Mouse (Mus musculus) embryonic facial prominence, embryonic 12.5 days (tissue): ENCODE data around the gene Akap5. TPM values are rescaled to one million over a fixed set of nuclear protein-coding genes. Genes with fewer than 3 reads are reported as not detected.

Source experiments
- ATAC-seq: fragments of 200-750 bp; cut with Nextera tagmentation; 2 replicates; pipeline ENCODE4 v1.8.0; 2017; ENCODE audit not compliant: insufficient number of reproducible peaks, insufficient read depth, low FRiP score, low TSS enrichment
- H3K27ac ChIP-seq: fragments of 300-500 bp; sonication (generic); 2 replicates; pipeline ENCODE4 v1.5.1; 2016; ENCODE audit warnings: mild to moderate bottlenecking
- H3K27me3 ChIP-seq: fragments of 300-500 bp; sonication (generic); 2 replicates; pipeline ENCODE4 v1.6.1; 2016; ENCODE audit warnings: mild to moderate bottlenecking, moderate library complexity
- H3K36me3 ChIP-seq: fragments of 300-500 bp; sonication (generic); 2 replicates; pipeline ENCODE4 v1.6.1; 2016; ENCODE audit warnings: mild to moderate bottlenecking
- H3K4me1 ChIP-seq: fragments of 300-500 bp; sonication (generic); 2 replicates; pipeline ENCODE4 v1.6.1; 2016
- H3K4me2 ChIP-seq: fragments of 300-500 bp; sonication (generic); replicated peaks from 2 replicates; pipeline ENCODE4 v1.6.1; 2016; ENCODE audit warnings: mild to moderate bottlenecking, moderate library complexity
- H3K4me3 ChIP-seq: fragments of 300-500 bp; sonication (generic); 2 replicates; pipeline ENCODE4 v1.5.1; 2016; ENCODE audit warnings: mild to moderate bottlenecking
- H3K9ac ChIP-seq: fragments of 300-500 bp; sonication (generic); 2 replicates; pipeline ENCODE4 v1.6.1; 2016; ENCODE audit warnings: mild to moderate bottlenecking, moderate library complexity
- H3K9me3 ChIP-seq: fragments of 300-500 bp; sonication (generic); 2 replicates; pipeline ENCODE4 v1.6.1; 2016; ENCODE audit warnings: mild to moderate bottlenecking, moderate library complexity
- WGBS: fragments of 180-500 bp; shearing (Covaris S2); methylation state at CpG from one replicate; pipeline ENCODE4 v1.1.7; 2016; 5-methylcytosine and 5-hydroxymethylcytosine counted together
- polyA plus RNA-seq: library from polyadenylated mRNA; unstranded; fragments of >200 nt; fragmentation: Nextera tagmentation; extraction: Ambion mirVana; gene quantifications from 2 replicates; pipeline ENCODE4 v1.2.1, GENCODE M21; 2016

Gene Akap5
- polyA plus RNA-seq, 1 experiment from 2014 or later: 2.3 TPM

GRCm38 (mm10) chr12:76311951-76312350 is 12.7 kb upstream of the Akap5 start:
- H3K27ac ChIP-seq: no peak overlapping the region
- H3K4me3 ChIP-seq: no peak overlapping the region
- H3K36me3 ChIP-seq: peaks cover 38% of the 10 kb centered on the region
- peaks cover 12% of the 10 kb centered on the region; the same call in 1 of the 2 replicates for H3K4me1 ChIP-seq
- H3K9me3 ChIP-seq: no peaks in the 10 kb centered on the region
- H3K27me3 ChIP-seq: no peaks in the 10 kb centered on the region
- no peak overlapping the region for H3K9ac ChIP-seq
- WGBS: 89% methylated on average over 8 of the region's 8 CpGs
- ATAC-seq: no peak
- no peak overlapping the region for H3K4me2 ChIP-seq

- WGBS: 68% methylated on average over 9 of the region's 9 CpGs
Observed at GRCm38 (mm10) chr12:76318282-76319212, 6.1 kb upstream of the Akap5 start.

GRCm38 (mm10) chr12:76326437-76327220 is 1.9 kb downstream of the Akap5 start:
- Histone ChIP-seq H3K27ac (no peak overlapping the region), H3K4me1 (no peaks in the 10 kb centered on the region), H3K4me3 (no peak overlapping the region), H3K9ac (no peak overlapping the region), H3K36me3 (0 out of 2 replicates have a peak, but pooled peaks cover 4% of the 10 kb centered on the region), H3K4me2 (no peak overlapping the region), H3K27me3 (0 out of 2 replicates have a peak, but pooled peaks cover 6% of the 10 kb centered on the region), H3K9me3 (no peaks in the 10 kb centered on the region)
- no peak for ATAC-seq
- 87% methylated on average over 23 of the region's 23 CpGs for WGBS

More at GRCm38 (mm10) chr12:76318282-76319212, 6.1 kb upstream of the Akap5 start:
- Histone ChIP-seq H3K9me3 (no peaks in the 10 kb centered on the region), H3K9ac (no peak overlapping the region), H3K36me3 (peaks cover 38% of the 10 kb centered on the region), H3K4me2 (no peak overlapping the region), H3K27me3 (no peaks in the 10 kb centered on the region), H3K4me1 (no peaks in the 10 kb centered on the region), H3K4me3 (no peak overlapping the region), H3K27ac (no peak overlapping the region)
- ATAC-seq: no peak

GRCm38 (mm10) chr12:76328567-76329354 is 4.1 kb downstream of the Akap5 start:
- no peak overlapping the region for H3K4me3 ChIP-seq
- H3K9ac ChIP-seq: no peak overlapping the region
- 0 out of 2 replicates have a peak, but pooled peaks cover 4% of the 10 kb centered on the region for H3K36me3 ChIP-seq
- 86% methylated on average over 6 of the region's 6 CpGs for WGBS
- 0 out of 2 replicates have a peak, but pooled peaks cover 6% of the 10 kb centered on the region for H3K27me3 ChIP-seq
- H3K27ac ChIP-seq: no peak overlapping the region
- no peaks in the 10 kb centered on the region for H3K9me3 ChIP-seq
- no peak overlapping the region for H3K4me2 ChIP-seq
- no peak for ATAC-seq
- H3K4me1 ChIP-seq: no peaks in the 10 kb centered on the region

- no peak for ATAC-seq
- WGBS: 93% methylated on average over 5 of the region's 5 CpGs
- Histone ChIP-seq H3K36me3 (0 out of 2 replicates have a peak, but pooled peaks cover 4% of the 10 kb centered on the region), H3K9ac (no peak overlapping the region), H3K9me3 (no peaks in the 10 kb centered on the region), H3K27ac (no peak overlapping the region), H3K27me3 (no peaks in the 10 kb centered on the region), H3K4me1 (no peaks in the 10 kb centered on the region), H3K4me2 (no peak overlapping the region), H3K4me3 (no peak overlapping the region)
Observed at GRCm38 (mm10) chr12:76333688-76334087, 9.0 kb downstream of the Akap5 start.

- Histone ChIP-seq H3K27ac (no peak overlapping the region), H3K9ac (no peak overlapping the region), H3K27me3 (no peaks in the 10 kb centered on the region), H3K4me2 (no peak overlapping the region), H3K36me3 (0 out of 2 replicates have a peak, but pooled peaks cover 4% of the 10 kb centered on the region), H3K4me1 (no peaks in the 10 kb centered on the region), H3K4me3 (no peak overlapping the region), H3K9me3 (no peaks in the 10 kb centered on the region)
- WGBS: 78% methylated on average over 5 of the region's 5 CpGs
- ATAC-seq: no peak
Observed at GRCm38 (mm10) chr12:76335641-76336040, 10.9 kb downstream of the Akap5 start.

GRCm38 (mm10) chr12:76336111-76336965 is 11.6 kb downstream of the Akap5 start:
- ATAC-seq: no peak

GRCm38 (mm10) chr12:76341080-76341479 is 16.4 kb downstream of the Akap5 start:
- 7% methylated on average over 4 of the region's 4 CpGs for WGBS
- ATAC-seq: no peak
- no peaks in the 10 kb centered on the region for H3K27me3 ChIP-seq

More at GRCm38 (mm10) chr12:76336111-76336965, 11.6 kb downstream of the Akap5 start:
- H3K4me1 ChIP-seq: no peaks in the 10 kb centered on the region
- H3K36me3 ChIP-seq: no peaks in the 10 kb centered on the region
- no peak overlapping the region for H3K4me2 ChIP-seq
- no peaks in the 10 kb centered on the region for H3K27me3 ChIP-seq
- no peak overlapping the region for H3K27ac ChIP-seq
- H3K9ac ChIP-seq: no peak overlapping the region
- WGBS: 78% methylated on average over 17 of the region's 17 CpGs
- H3K9me3 ChIP-seq: no peaks in the 10 kb centered on the region
- no peak overlapping the region for H3K4me3 ChIP-seq

GRCm38 (mm10) chr12:76345759-76346455 is 21.2 kb downstream of the Akap5 start:
- Histone ChIP-seq H3K4me3 (no peak overlapping the region), H3K27me3 (no peaks in the 10 kb centered on the region), H3K36me3 (peaks cover 21% of the 10 kb centered on the region), H3K9ac (no peak overlapping the region), H3K9me3 (no peaks in the 10 kb centered on the region), H3K27ac (no peak overlapping the region), H3K4me2 (no peak overlapping the region), H3K4me1 (no peaks in the 10 kb centered on the region)
- WGBS: 86% methylated on average over 5 of the region's 6 CpGs
- no peak for ATAC-seq

More at GRCm38 (mm10) chr12:76341080-76341479, 16.4 kb downstream of the Akap5 start:
- Histone ChIP-seq H3K4me2 (no peak overlapping the region), H3K36me3 (no peaks in the 10 kb centered on the region), H3K27ac (no peak overlapping the region), H3K9me3 (no peaks in the 10 kb centered on the region), H3K4me3 (no peak overlapping the region), H3K9ac (no peak overlapping the region), H3K4me1 (no peaks in the 10 kb centered on the region)

- ATAC-seq: no peak
- H3K27ac ChIP-seq: no peak overlapping the region
- H3K9me3 ChIP-seq: no peaks in the 10 kb centered on the region
- H3K27me3 ChIP-seq: no peaks in the 10 kb centered on the region
- 61% methylated on average over 8 of the region's 8 CpGs for WGBS
- H3K9ac ChIP-seq: no peak overlapping the region
- H3K4me1 ChIP-seq: no peaks in the 10 kb centered on the region
- peaks cover 33% of the 10 kb centered on the region for H3K36me3 ChIP-seq
- no peak overlapping the region for H3K4me2 ChIP-seq
- H3K4me3 ChIP-seq: no peak overlapping the region
Observed at GRCm38 (mm10) chr12:76349680-76350220, 25.1 kb downstream of the Akap5 start.
